Mouse (Mus musculus) heart, embryonic 10.5 days (tissue): ENCODE measurements at regions not wholly inside any gene's neighbourhood (a gene's known extent, or its start where the extent isn't known, plus 50 kb on each side); places are given as distances from the start of the nearest gene placed in this dataset.

Experiments
- DNase-seq: peaks from one replicate; pipeline ENCODE4 v3.0.0-alpha.2; 2017; ENCODE audit warnings: low spot score
- H3K27ac ChIP-seq: fragments of 300-500 bp; sonication (generic); 2 replicates; pipeline ENCODE4 v1.5.1; 2016; ENCODE audit warnings: mild to moderate bottlenecking
- H3K27me3 ChIP-seq: fragments of 300-500 bp; sonication (generic); 2 replicates; pipeline ENCODE4 v1.6.1; 2016; ENCODE audit warnings: mild to moderate bottlenecking; ENCODE audit not compliant: poor library complexity, insufficient read depth, severe bottlenecking
- H3K36me3 ChIP-seq: fragments of 300-500 bp; sonication (generic); 2 replicates; pipeline ENCODE4 v1.6.1; 2016; ENCODE audit warnings: mild to moderate bottlenecking, moderate library complexity
- H3K4me1 ChIP-seq: fragments of 300-500 bp; sonication (generic); 2 replicates; pipeline ENCODE4 v1.6.1; 2016; ENCODE audit warnings: mild to moderate bottlenecking
- H3K4me3 ChIP-seq: fragments of 300-500 bp; sonication (generic); 2 replicates; pipeline ENCODE4 v1.5.1; 2016; ENCODE audit warnings: mild to moderate bottlenecking, moderate library complexity
- H3K9me3 ChIP-seq: fragments of 300-500 bp; sonication (generic); 2 replicates; pipeline ENCODE4 v1.6.1; 2016; ENCODE audit warnings: mild to moderate bottlenecking, moderate library complexity
- WGBS: fragments of 180-500 bp; shearing (Covaris S2); methylation state at CpG from one replicate; pipeline ENCODE4 v1.1.7; 2016; 5-methylcytosine and 5-hydroxymethylcytosine counted together

DNA sequence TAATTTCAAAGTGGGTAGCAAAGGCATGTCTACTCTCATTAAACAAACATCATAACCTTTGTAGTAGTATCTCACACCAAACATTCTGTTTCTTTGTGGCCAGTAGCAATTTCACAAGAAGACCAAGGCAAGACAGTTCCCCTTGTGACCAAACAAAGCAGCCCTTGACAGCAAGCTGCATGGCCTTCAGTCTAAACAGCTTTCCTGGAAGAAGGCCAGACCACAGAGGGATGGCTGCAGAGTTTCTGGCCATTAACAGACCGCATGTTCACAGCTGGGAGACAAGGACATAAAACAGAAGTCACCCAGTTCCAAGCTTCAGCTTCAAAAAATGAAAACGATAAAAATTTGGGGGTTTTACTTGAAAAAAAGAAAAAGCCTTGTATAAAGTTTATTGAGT, 1040.0 kb downstream of the Slc16a7 start:
- 59% methylated on average over 2 of the region's 2 CpGs for WGBS
- Histone ChIP-seq H3K4me3 (no peak overlapping the region), H3K4me1 (no peaks in the 10 kb centered on the region), H3K9me3 (no peaks in the 10 kb centered on the region), H3K27ac (no peak overlapping the region), H3K36me3 (no peaks in the 10 kb centered on the region), H3K27me3 (no peaks in the 10 kb centered on the region)
- DNase-seq: peak; percentile 76

GRCm38 (mm10) chr10:124362795-124363194, 1026.5 kb downstream of the Slc16a7 start:
- Histone ChIP-seq H3K36me3 (no peaks in the 10 kb centered on the region), H3K27me3 (no peaks in the 10 kb centered on the region), H3K4me3 (no peak overlapping the region), H3K27ac (no peak overlapping the region), H3K9me3 (no peaks in the 10 kb centered on the region), H3K4me1 (no peaks in the 10 kb centered on the region)
- DNase-seq: no peak

DNA sequence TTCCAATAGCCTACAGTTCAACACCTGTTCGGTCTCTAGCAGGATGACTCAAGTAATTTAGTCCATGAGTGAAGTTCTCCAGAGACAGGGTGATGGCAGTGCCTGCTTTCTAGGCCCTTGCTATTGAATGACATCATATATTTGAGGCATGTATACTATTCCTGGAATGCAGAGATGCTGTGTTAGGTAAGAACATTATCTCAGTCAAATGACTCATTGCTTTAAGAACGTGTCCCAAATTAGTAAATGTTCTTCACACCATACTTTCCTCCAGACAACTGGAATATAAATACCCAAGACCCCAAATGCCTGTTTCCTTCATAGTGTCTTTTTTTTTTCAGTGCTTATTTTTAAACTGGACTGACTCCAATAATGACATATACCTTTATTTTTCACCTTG, 1018.3 kb downstream of the Slc16a7 start:
- no peak for DNase-seq
- Histone ChIP-seq H3K9me3 (no peaks in the 10 kb centered on the region), H3K27ac (no peak overlapping the region), H3K4me3 (no peak overlapping the region), H3K27me3 (no peaks in the 10 kb centered on the region), H3K4me1 (no peaks in the 10 kb centered on the region), H3K36me3 (no peaks in the 10 kb centered on the region)
- WGBS: 41% methylated on average over 2 of the region's 2 CpGs

DNA sequence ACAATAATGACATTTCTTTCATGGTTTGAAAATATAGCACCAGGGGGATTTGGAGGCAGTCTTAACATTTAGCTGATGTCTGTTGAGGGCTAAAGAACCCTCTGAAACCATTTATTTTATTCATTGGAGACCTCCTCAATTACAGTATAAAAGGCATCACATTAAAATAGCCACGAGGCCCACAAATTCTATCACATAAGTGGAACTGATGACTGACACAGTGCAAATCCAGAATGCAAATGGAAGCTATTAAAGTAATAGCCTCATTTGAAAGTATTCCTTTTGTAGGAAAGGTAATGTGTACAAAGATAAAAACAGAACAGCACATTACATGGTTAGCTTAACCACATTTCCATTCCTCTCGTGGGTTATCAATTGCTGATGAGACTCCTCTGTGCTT, 986.6 kb downstream of the Slc16a7 start:
- DNase-seq: no peak
- no peak overlapping the region for H3K27ac ChIP-seq
- no peaks in the 10 kb centered on the region for H3K4me1 ChIP-seq
- H3K27me3 ChIP-seq: no peaks in the 10 kb centered on the region
- H3K9me3 ChIP-seq: no peaks in the 10 kb centered on the region
- no peaks in the 10 kb centered on the region for H3K36me3 ChIP-seq
- WGBS: 77% methylated on average over 2 of the region's 2 CpGs
- H3K4me3 ChIP-seq: no peak overlapping the region

GRCm38 (mm10) chr10:124409633-124410032, 979.6 kb downstream of the Slc16a7 start:
- H3K27ac ChIP-seq: no peak overlapping the region
- 70% methylated on average over 2 of the region's 2 CpGs for WGBS
- no peaks in the 10 kb centered on the region for H3K27me3 ChIP-seq
- H3K36me3 ChIP-seq: no peaks in the 10 kb centered on the region
- H3K9me3 ChIP-seq: no peaks in the 10 kb centered on the region
- no peak for DNase-seq
- H3K4me1 ChIP-seq: no peaks in the 10 kb centered on the region
- H3K4me3 ChIP-seq: no peak overlapping the region

DNA sequence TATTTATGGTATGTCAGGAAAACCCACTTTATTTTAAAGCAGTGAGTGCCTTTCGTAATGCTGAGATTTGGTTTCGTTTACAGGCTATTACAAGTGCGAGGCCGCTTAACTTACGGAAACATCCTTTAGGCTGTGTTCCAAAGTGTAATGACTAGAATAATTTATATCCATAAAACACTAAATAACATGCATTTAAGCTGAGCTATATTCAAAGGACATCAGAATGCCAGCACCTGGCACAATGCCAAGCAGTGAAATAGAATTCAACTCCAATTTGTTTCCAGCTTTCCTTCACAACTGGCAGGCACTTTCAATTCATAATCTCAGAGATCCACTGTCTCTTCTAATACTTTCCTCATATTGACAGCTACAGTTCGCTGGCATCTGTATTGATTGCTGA, 972.7 kb downstream of the Slc16a7 start:
- no peaks in the 10 kb centered on the region for H3K4me1 ChIP-seq
- H3K9me3 ChIP-seq: no peaks in the 10 kb centered on the region
- WGBS: 88% methylated on average over 6 of the region's 6 CpGs
- H3K27me3 ChIP-seq: no peaks in the 10 kb centered on the region
- H3K27ac ChIP-seq: no peak overlapping the region
- no peaks in the 10 kb centered on the region for H3K36me3 ChIP-seq
- DNase-seq: no peak
- H3K4me3 ChIP-seq: no peak overlapping the region

DNA sequence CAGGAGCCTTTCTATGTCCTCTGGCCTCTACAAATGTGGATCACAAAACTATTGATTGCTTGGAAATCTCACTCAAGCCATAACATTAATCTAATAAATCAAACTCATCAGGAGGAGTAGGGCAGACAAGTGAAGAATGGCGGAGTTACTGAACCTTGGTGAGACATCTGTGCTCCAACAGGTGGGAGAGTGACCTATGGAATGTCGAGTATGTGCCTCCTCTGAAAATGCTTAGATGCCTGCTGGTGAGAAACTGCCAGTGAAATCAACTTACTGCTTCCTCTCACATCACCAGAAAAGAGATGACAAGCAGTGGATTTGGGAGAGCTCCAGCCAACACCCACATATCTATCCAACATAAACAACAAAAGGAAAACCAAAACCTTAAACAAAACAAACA, 965.8 kb downstream of the Slc16a7 start:
- DNase-seq: no peak
- Histone ChIP-seq H3K36me3 (no peaks in the 10 kb centered on the region), H3K4me3 (no peak overlapping the region), H3K4me1 (no peaks in the 10 kb centered on the region), H3K9me3 (no peaks in the 10 kb centered on the region), H3K27ac (no peak overlapping the region), H3K27me3 (no peaks in the 10 kb centered on the region)
- 26% methylated on average over 2 of the region's 2 CpGs for WGBS
